Mouse (Mus musculus): ENCODE results near the gene Pcna. TPM values are rescaled to one million over a fixed set of nuclear protein-coding genes. Genes with fewer than 3 reads are reported as not detected.

Pcna gene
- polyA plus RNA-seq, 1 experiment from 2014 or later, result 110 TPM

GRCm38 (mm10) chr2:132283236-132284070 is 30.3 kb upstream of the Pcna start:
- peak overlapping the region; percentile 65 for H3K27ac ChIP-seq (replicated peaks)
- H3K27me3 ChIP-seq, result no peaks in the 10 kb centered on the region
- no peak overlapping the region for H3K4me3 ChIP-seq
- 57% methylated on average over 15 of the region's 15 CpGs for WGBS
- no peak overlapping the region for H3K9ac ChIP-seq
- peaks cover 6% of the 10 kb centered on the region; the same call in 1 of the 2 replicates for H3K36me3 ChIP-seq
- H3K4me2 ChIP-seq, result no peak overlapping the region
- peaks cover 46% of the 10 kb centered on the region for H3K4me1 ChIP-seq (replicated peaks)
- ATAC-seq (ENCODE audit: low read depth), result no peak
- 0 out of 2 replicates have a peak, but pooled peaks cover 3% of the 10 kb centered on the region for H3K9me3 ChIP-seq

DNA sequence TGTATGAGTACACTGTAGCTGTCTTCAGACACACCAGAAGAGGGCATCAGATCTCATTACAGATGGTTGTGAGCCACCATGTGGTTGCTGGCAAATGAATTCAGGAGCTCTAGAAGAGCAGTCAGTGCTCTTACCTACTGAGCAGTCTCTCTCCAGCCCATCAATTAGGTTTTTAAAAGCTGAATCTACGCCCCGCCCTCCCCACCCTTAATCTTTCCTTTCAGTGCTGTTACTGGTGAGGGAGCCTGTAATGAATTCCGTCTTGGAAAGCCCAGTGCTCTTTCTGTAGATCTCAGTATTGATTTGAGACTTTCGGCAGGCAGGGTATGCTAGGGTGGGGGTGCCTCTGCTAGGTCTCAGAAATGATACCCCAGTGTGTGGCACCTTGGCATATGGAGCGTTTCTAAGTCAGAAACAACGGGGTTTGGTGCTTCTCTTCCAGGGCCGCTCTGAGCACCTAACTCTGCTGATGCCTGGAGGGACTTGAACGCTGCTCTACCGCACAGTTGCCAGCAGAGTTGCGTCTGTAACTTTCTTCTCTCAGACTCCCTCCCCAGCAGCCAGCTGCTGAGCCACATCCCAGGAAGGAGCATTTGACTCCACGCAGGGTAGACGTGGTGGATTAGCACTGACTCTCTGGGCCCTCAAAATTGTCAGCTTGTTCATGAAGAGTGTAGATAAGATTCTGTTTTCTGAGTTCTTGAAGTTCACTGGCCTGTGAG is 29.5 kb upstream of the Pcna start:
- Histone ChIP-seq H3K36me3 (peaks cover 6% of the 10 kb centered on the region; the same call in 1 of the 2 replicates), H3K4me3 (no peak overlapping the region), H3K27me3 (no peaks in the 10 kb centered on the region), H3K9me3 (0 out of 2 replicates have a peak, but pooled peaks cover under 1% of the 10 kb centered on the region), H3K4me2 (no peak overlapping the region), H3K4me1 (replicated peaks) (peaks cover 46% of the 10 kb centered on the region), H3K27ac (replicated peaks) (peak overlapping the region; percentile 9), H3K9ac (no peak overlapping the region)
- WGBS, result 42% methylated on average over 12 of the region's 12 CpGs
- ATAC-seq (ENCODE audit: low read depth), result no peak

- Histone ChIP-seq H3K27me3 (no peaks in the 10 kb centered on the region), H3K9me3 (no peaks in the 10 kb centered on the region), H3K4me3 (no peak overlapping the region), H3K27ac (replicated peaks) (no peak overlapping the region; the same call in 1 of the 2 replicates), H3K4me2 (no peak overlapping the region), H3K36me3 (peaks cover 6% of the 10 kb centered on the region; the same call in 1 of the 2 replicates), H3K4me1 (replicated peaks) (peaks cover 46% of the 10 kb centered on the region), H3K9ac (no peak overlapping the region)
- 55% methylated on average over 10 of the region's 10 CpGs for WGBS
- no peak for ATAC-seq (ENCODE audit: low read depth)
Observed at GRCm38 (mm10) chr2:132281560-132282452, 28.7 kb upstream of the Pcna start.

- Histone ChIP-seq H3K4me1 (replicated peaks) (peaks cover 46% of the 10 kb centered on the region), H3K4me3 (no peak overlapping the region), H3K36me3 (peaks cover 6% of the 10 kb centered on the region; the same call in 1 of the 2 replicates), H3K27me3 (no peaks in the 10 kb centered on the region), H3K9me3 (no peaks in the 10 kb centered on the region), H3K27ac (replicated peaks) (no peak overlapping the region), H3K4me2 (no peak overlapping the region), H3K9ac (no peak overlapping the region)
- WGBS, result 90% methylated on average over 10 of the region's 10 CpGs
- ATAC-seq (ENCODE audit: low read depth), result no peak
Observed at GRCm38 (mm10) chr2:132280518-132281120, 27.5 kb upstream of the Pcna start.

- no peak overlapping the region for H3K27ac ChIP-seq (replicated peaks)
- no peak overlapping the region for H3K4me3 ChIP-seq
- no peaks in the 10 kb centered on the region for H3K27me3 ChIP-seq
- no peaks in the 10 kb centered on the region for H3K9me3 ChIP-seq
- no peak overlapping the region for H3K9ac ChIP-seq
- WGBS, result 49% methylated on average over 4 of the region's 4 CpGs
- no peak for ATAC-seq (ENCODE audit: low read depth)
- H3K36me3 ChIP-seq, result peaks cover 6% of the 10 kb centered on the region; the same call in 1 of the 2 replicates
- H3K4me2 ChIP-seq, result no peak overlapping the region
- H3K4me1 ChIP-seq (replicated peaks), result peaks cover 46% of the 10 kb centered on the region
Observed at GRCm38 (mm10) chr2:132279978-132280377, 26.9 kb upstream of the Pcna start.

DNA sequence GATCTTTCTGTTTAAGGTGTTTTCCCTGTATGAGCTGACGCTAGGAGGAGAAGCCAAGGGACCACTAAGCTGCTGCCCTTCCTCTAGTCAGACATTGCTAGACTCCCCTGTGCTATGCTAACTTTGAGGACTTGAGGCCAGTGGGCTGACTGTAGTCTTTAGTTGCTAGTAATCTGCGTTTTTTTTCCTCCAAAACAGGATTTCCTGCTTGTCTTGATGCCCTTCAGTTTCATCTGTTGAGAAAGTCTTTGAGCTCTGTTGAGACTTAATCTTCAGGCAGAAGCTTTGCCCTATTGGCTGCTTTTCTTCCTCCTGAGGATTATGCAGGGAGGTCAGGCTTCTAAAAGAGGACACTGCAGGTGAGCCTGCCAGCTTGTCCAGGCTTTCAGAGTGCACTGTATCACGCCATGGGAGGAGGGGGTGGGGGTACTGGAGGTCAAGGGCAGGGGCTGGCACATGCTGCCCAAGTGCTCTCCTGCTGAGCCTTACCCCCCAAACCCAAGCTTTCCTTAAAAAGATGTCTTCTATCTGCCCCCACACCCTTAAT is 26.3 kb upstream of the Pcna start:
- ATAC-seq (ENCODE audit: low read depth), result no peak
- Histone ChIP-seq H3K4me1 (replicated peaks) (peaks cover 41% of the 10 kb centered on the region), H3K36me3 (peaks cover 6% of the 10 kb centered on the region; the same call in 1 of the 2 replicates), H3K27ac (replicated peaks) (no peak overlapping the region), H3K9ac (no peak overlapping the region), H3K9me3 (no peaks in the 10 kb centered on the region), H3K4me2 (no peak overlapping the region), H3K4me3 (no peak overlapping the region), H3K27me3 (no peaks in the 10 kb centered on the region)
- WGBS, result 70% methylated on average over 3 of the region's 3 CpGs

- Histone ChIP-seq H3K4me1 (replicated peaks) (peaks cover 30% of the 10 kb centered on the region), H3K27me3 (no peaks in the 10 kb centered on the region), H3K4me3 (no peak overlapping the region), H3K9me3 (no peaks in the 10 kb centered on the region), H3K9ac (no peak overlapping the region), H3K36me3 (peaks cover 6% of the 10 kb centered on the region; the same call in 1 of the 2 replicates), H3K27ac (replicated peaks) (no peak overlapping the region), H3K4me2 (no peak overlapping the region)
- WGBS, result 80% methylated on average over 8 of the region's 8 CpGs
- ATAC-seq (ENCODE audit: low read depth), result no peak
Observed at GRCm38 (mm10) chr2:132278273-132278853, 25.2 kb upstream of the Pcna start.

GRCm38 (mm10) chr2:132276249-132276648 is 23.1 kb upstream of the Pcna start:
- H3K27ac ChIP-seq (replicated peaks), result no peak overlapping the region
- H3K4me2 ChIP-seq, result no peak overlapping the region
- 86% methylated on average over 4 of the region's 4 CpGs for WGBS
- peaks cover 6% of the 10 kb centered on the region; the same call in 1 of the 2 replicates for H3K36me3 ChIP-seq
- H3K27me3 ChIP-seq, result no peaks in the 10 kb centered on the region
- H3K4me3 ChIP-seq, result no peak overlapping the region
- H3K9me3 ChIP-seq, result no peaks in the 10 kb centered on the region
- H3K4me1 ChIP-seq (replicated peaks), result peaks cover 14% of the 10 kb centered on the region; the same call in 1 of the 2 replicates
- no peak overlapping the region for H3K9ac ChIP-seq
- ATAC-seq (ENCODE audit: low read depth), result no peak

DNA sequence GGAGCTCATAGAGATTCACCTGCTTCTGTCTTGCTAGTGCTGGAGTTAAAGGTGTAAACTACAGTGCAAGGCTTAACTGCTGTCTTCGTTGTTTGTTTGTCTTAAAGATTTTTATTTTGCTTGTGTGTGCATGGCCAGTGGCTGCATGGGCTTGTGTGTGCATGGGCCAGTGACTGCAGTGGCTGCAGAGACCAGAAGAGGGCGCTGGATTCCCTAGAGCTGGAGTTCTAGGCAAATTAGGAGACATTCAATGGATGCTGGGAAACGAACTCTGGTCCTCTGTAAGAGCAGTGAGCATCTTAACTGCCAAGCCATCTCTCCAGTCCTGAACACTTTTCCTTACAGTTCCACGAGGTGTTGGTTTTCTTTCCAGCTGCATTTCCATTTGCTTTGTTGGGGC is 22.4 kb upstream of the Pcna start:
- peaks cover 2% of the 10 kb centered on the region; the same call in 1 of the 2 replicates for H3K36me3 ChIP-seq
- no peak overlapping the region for H3K4me3 ChIP-seq
- peaks cover 14% of the 10 kb centered on the region; the same call in 1 of the 2 replicates for H3K4me1 ChIP-seq (replicated peaks)
- H3K27me3 ChIP-seq, result no peaks in the 10 kb centered on the region
- no peaks in the 10 kb centered on the region for H3K9me3 ChIP-seq
- H3K4me2 ChIP-seq, result no peak overlapping the region
- H3K27ac ChIP-seq (replicated peaks), result no peak overlapping the region
- ATAC-seq (ENCODE audit: low read depth), result no peak
- 74% methylated on average over 4 of the region's 4 CpGs for WGBS
- no peak overlapping the region for H3K9ac ChIP-seq

GRCm38 (mm10) chr2:132272694-132273389 is 19.7 kb upstream of the Pcna start:
- WGBS, result 69% methylated on average over 6 of the region's 6 CpGs
- no peaks in the 10 kb centered on the region for H3K9me3 ChIP-seq
- H3K4me3 ChIP-seq, result no peak overlapping the region
- ATAC-seq (ENCODE audit: low read depth), result no peak
- no peak overlapping the region for H3K27ac ChIP-seq (replicated peaks)
- H3K27me3 ChIP-seq, result no peaks in the 10 kb centered on the region
- H3K36me3 ChIP-seq, result no peaks in the 10 kb centered on the region
- H3K9ac ChIP-seq, result no peak overlapping the region
- no peak overlapping the region for H3K4me2 ChIP-seq
- peaks cover 5% of the 10 kb centered on the region; the same call in 1 of the 2 replicates for H3K4me1 ChIP-seq (replicated peaks)
